Mouse (Mus musculus) layer of hippocampus, adult 8-10 months (tissue): ENCODE measurements around the gene Kif21b. TPM values are rescaled to one million over a fixed set of nuclear protein-coding genes. Genes with fewer than 3 reads are reported as not detected.
A peak's percentile ranks its signal among the peaks of the same experiment; 100 is the strongest.

ENCODE experiments used
- DNase-seq, 2 experiments: peaks; one replicate each; pipeline ENCODE4 v3.0.0; 2022; ENCODE audit warnings: low spot score in 2 of 2
- total RNA-seq, 4 experiments: library from RNA; stranded (reverse); gene quantifications; 2 replicates each; pipeline ENCODE4 v1.2.4; 2022

Kif21b gene
- 10 to 100 TPM; 42.0 to 44.3 (median 42.9) TPM for total RNA-seq

DNA sequence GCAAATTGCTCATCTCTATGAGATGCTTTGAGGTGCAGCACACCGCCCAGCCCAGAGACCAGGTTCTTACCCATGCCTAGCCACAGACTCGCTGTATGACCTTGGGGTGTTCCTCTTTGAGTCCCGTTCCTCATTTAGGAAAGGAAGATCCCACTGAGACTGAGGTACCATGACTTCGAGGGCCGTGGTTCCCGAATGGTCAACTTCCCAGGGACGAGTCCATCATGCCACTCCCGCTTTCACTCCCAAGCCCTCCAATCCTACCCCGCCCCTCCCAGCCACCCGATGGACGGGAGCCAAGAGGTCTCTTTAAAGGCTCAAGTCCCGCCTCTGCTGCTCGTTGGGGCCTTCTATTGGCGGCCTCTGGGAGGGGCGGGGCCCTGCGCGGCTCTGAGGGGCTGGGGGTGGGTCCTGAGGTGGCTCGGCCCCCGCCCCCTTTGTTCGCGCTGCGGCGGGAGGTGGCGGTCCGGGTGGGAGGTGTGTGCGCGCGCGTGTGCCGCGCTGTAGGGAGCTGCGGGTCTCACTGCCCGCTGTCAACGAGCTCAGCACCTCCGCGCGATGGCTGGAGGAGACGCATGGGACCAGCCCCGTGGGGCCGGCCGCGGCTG is at the start of gene Kif21b:
Kif21b (plus strand) TSS at position 439 of the 608 bp plus-strand sequence.
- DNase-seq = peak; percentile 86 to 92

DNA sequence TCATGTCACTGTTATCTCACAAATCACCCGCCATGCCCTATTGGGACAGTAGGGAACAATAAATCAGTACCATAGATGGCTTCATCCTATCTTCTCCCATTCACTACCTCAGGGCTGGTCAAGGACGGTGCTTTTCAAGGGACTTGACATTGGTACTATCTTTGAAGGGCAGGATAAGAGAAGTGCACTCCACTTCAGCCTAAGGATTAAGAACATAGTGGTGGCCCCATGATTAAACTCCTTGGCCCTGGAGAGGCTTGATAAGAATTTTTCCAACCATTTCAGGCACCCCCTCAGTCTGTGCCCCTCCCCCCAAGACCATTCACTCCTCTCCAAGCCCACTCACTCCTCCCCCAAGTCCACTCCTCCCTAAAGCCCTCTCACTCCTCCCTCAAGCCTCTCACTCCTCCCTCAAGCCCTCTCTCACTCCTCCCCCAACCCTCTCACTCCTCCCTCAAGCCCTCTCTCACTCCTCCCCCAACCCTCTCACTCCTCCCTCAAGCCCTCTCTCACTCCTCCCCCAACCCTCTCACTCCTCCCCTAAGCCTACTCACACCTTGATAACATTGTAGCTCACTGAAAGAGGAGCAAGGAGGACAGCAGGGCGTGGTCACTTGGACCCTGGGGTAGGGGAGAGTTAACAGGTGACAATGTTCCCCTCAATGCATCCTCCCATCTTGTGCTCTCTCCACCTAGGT is 45.1 kb upstream of the Kif21b start:
- DNase-seq = no peak

DNA sequence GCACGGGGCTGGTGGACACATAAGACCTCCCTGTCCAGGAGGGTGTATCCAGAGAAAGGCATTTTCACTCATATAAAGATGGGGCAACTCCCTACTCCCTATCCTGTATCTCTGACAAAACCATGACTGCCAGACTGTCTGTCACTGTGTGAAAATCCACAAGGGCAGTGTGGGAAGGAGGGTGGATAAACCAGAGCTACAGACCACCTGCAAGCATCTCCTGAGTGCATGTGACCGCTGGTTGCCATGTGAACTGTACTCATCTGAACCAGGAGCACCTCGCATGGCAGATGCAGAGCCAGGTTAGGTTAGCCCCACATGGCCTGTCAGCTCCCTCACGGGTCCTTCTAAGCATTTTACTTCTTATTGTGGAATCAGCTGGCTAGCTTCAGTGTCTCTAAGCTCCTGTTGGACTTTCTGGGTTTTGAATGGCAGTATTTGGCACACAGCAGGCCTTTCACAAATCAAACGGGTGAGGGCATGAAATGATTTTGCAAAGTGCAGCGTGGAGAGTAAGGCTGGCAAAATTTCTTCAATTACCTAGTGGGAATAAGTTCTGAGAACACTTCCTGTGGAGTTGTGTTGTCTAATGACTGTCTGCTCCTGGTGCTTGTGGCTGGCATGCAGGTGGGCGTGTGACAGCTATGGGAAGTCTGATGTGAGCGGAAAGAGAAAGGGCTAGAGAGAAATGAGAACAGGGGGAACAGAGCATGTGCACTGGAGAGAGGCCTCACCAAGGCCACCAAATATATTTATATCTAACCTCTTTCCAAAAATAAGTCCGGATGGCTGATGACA is 41.6 kb upstream of the Kif21b start:
- DNase-seq = no peak

DNA sequence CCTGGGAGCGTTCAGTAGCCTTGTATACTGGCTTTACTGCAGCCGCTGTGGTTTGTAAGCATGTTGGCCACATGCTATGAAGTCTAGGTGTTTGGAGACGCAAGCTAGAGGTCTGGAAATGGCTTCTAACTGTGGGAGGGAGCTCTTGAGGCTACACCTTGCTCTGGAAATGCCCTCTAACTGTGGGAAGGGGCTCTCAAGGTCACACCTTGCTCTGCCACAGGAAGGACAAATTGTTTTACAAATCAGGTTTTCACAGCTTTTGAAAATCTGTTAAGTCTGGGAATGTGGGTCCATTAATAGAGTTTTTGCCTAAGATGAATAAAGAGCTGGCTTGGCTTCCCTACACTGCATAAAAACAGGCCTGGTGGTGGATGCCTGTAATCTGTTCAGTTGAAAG is 37.5 kb upstream of the Kif21b start:
- DNase-seq = no peak

DNA sequence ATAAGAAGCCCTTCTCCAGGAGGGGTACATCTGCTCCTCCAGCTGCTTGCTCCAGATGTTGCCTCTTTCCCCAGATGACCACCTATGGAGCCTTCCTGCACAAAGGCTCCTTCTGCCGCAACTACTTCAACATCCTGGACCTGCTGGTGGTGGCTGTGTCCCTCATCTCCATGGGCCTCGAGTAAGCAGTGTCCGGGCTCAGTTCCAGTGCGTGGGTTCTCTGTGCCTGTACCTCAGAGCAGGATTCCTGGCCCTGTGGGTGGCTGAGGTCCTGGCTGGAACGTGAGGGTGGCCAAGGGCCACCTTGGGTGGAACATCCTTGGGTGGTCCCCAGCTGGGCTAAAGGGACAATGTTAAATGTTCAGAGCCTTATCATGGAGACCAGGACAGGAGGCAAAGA is 36.4 kb upstream of the Kif21b start:
- no peak for DNase-seq

DNA sequence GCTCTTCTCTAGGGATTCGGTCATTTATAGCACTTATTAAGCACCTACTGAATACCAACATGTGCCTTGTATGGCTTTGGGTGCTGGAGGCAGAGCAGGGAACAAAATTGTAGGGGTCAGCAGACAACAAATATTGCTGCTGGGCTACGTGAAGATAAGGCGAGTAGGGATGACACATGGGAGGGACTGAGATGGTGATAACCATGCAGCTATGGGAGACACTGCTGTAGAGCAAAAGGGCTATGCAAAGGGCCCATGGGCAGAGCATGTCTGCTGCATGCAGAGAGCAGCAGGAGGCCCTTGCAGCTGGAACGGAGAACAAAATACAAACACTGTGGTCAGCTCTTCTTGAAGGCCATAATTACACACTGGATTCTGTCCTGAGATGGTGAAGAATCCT is 29.1 kb upstream of the Kif21b start:
- no peak for DNase-seq

DNA sequence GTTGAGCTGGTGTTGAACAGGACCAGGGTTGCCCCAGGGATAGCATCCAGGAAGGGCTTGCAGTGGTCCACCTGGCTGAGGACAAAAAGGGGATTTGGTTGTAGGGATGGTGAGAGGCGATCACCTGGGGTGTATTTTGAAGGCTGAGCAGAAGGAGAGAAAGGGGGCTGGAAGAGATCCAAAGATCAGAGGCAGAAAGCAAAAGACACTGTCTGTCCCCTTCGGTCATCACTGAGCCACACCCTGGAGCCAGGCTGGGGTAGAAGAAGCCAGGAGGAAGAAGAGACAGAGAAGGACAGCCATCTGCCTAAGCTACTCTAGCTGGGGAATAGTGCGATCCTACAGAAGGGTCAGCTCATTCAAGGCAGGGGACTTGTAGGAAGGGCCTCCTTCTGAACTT is 28.6 kb upstream of the Kif21b start:
- DNase-seq = no peak

DNA sequence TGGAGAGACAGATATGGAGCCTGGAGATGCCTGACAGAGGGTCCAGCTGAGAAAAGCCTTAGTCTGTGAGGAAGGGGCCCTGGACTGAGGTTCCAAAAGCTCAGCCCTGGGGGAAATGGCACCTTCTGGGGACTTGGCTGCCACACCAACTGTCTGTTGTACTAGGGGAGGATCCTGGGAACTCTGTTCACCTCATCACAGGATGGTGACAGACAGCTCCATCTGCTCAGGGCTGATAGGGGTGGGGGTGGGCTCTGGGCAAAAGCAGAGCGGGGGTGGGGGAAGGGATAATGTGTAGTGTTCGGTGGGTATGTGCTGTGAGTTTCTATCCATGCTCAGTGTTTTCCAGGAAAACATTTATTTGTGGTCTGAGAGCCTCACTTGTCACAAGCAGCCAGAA is 28.2 kb upstream of the Kif21b start:
- DNase-seq = no peak

DNA sequence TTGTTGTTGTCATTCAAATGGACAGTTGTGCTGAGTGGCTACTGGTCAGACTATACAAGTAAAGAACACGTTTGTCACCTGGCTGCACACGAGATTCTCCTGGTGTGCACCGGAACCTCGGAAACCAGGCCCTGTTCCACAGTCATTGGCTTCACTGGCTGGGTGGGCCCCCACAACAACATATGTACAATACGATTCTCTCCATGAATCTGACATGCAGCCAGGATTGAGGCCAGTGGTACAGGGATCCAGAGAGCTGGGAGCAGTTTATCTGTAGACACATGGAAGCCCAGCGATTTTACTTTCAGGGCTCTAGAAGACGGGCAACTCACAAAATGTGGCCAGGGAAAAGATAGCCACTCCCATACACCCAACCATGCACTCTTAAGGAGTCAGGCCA is 27.5 kb upstream of the Kif21b start:
- no peak for DNase-seq

DNA sequence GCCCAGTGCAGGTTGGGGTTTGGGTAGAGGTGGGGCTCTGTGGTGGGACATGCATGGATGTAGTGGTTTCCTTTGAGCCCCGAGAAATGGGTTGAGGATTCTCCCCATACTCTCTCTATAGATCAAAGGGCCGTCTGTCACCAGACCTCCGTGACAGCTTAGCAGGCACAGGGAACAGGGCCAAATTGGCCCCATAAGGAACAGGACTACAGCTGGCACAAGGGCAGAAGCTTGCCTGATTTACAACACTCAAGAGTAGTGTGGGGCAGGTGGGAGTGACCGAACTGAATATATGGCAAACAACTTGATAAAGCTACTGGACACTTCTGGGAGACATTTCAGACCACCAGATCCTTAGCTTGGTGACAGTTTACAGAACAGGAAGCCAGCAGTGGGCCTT is 26.4 kb upstream of the Kif21b start:
- no peak for DNase-seq

DNA sequence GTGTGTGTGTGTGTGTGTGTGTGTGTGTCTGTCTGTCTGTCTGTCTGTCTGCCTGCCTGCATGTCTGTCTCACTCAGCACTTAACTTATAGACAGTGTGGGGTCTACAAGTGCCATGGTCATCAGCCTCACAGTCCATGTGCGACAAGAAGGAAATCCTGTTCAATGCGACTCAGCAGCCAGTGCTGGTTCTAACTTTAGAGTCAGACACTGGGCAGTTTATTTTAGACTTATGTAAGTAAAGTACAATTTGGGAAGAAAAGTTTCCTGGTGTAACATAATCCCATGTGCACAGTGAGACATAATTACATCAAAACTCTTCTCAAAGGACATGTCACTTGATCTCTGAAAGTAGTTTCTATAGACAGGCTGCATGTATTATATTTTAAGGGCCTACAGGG is 21.7 kb upstream of the Kif21b start:
- DNase-seq = no peak

DNA sequence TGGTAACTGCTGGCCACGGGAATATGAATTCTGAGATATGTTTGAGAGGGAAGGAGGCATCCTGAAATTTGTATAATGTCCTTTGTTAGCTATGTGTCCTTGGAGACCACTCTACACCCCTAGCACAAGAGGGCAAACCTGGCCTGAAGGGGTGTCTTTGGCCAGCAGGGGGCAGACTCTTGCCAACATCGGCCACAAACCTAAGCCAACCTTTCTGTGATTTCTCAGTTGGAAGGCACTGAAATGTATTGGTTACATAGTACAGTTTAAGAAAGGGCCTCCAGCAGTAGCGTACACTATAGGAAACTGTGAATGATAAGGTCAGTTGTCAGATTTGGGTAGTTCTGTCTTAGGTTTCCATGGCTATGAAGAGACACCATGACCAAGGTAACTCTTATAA is 15.0 kb upstream of the Kif21b start:
- DNase-seq = no peak

DNA sequence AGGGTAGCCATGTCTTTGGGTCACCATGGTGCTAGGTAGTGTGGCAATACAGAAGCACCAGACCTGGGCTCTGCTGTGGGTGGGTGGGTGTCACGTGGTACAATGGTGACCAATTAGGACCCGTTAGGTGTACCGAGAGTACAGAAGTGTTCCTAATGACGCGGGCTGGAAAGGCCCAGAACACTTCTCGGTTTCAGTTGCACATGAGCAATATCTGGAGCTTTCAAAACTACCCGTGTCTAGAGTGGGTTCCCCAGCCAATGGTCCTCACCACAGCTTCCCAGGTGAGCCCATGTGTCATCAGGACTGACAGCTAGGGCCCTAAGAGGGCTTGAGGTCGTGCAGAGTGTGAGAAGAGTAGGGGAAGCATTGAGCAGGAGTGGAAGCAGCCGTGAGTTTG is 14.1 kb upstream of the Kif21b start:
- DNase-seq = no peak

DNA sequence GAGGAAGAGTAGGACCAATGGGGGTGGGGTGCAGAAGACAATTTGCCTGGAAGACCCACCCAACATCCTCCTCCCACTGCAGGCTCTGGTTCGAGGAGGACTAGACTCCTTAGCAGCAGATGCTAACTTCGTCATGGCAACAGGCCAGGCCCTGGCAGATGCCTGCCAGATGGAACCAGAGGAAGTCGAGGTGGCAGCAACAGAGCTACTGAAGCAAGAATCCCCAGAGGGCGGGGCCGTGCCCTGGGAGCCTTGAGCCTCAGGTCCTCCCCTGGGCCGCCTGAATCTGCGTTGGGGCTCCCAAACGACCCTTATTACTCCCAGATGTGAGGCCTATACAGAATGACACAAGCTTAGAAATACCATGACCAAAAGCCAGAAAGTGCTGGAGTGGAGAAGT is 12.3 kb upstream of the Kif21b start:
- DNase-seq = peak; percentile 78 to 84

DNA sequence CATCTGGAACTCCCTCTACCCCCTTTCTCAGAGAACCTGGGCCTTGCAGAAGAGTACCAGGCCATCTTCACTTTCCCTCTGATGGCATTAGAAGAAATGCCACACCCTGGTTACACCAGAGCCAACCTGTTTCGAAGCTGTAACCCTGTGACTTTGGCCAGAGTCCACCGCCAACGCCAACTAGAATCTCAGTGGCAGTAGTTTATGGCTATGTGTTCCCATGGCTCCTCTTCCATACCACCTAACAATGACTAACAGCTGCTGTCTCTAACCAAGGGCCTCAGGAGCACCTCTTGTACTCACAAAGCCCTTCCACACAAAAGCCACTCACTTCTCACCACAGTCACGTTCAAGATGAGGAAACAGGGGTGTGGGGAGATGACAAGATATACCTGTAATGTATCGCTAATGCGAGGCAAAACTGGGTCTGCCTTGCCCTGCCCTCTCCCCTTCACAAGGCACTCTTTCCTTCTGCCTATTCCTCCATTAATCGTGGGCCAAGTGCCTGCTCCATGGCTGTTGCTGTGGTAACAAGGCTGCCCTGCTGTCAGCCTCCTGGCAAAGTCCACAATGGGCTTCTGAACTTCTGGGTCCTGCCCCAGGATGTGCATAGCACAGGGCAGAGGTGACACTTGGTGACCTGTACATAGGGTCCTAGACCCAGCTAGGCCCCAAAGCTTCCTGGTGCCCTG is 11.5 kb upstream of the Kif21b start:
- no peak for DNase-seq

DNA sequence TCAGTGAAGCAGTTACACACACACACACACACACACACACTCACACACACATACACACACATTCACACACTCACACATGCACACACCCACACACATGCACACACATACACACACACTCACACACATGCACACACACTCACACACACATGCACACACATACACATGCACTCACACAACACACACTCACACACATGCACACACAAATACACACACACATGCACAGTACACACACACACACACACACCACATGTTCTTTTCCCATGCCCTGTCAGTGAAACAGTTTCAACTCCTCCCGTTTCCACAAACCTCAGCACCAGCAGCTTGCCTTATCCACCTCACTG is 11.0 kb upstream of the Kif21b start:
- DNase-seq = no peak

DNA sequence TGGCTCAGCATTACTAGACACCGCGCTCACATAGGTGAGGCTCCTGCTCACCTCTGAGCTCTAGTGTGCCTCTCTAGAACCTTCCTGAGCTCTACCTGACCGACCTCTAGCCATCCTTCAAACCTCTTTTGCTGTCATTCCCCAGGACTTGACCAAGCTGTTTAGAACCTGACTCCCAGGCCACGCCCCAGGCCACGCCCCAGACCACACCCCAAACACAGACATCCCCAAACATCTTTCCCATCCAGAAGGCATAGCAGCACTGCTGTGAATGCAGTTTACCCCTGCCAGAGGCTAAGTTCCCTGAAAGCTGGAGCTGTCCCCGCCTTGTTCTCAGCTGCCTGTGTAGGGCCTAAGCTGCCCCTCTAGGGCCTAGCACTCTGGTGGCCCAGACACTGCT is 10.4 kb upstream of the Kif21b start:
- DNase-seq = no peak

DNA sequence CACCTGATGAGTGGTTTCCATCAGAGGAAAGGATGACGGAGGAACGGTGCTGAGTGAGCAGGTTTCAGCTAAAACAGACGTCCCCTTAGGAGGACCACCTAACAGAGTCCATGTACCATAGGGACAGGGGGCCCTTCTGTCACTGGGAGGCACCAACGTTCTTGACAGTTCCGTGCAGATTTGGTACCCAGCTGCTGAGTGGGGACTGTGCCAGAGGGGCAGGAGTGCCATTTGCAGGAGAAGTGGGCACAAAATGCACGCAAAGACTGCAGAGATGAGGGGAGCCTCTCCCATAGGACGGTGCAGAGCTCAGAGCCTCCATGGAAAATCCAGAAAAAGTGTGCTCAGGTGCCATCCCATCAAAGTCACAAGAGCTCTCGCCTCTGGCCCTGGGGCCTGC is 9.2 kb upstream of the Kif21b start:
- DNase-seq = no peak

DNA sequence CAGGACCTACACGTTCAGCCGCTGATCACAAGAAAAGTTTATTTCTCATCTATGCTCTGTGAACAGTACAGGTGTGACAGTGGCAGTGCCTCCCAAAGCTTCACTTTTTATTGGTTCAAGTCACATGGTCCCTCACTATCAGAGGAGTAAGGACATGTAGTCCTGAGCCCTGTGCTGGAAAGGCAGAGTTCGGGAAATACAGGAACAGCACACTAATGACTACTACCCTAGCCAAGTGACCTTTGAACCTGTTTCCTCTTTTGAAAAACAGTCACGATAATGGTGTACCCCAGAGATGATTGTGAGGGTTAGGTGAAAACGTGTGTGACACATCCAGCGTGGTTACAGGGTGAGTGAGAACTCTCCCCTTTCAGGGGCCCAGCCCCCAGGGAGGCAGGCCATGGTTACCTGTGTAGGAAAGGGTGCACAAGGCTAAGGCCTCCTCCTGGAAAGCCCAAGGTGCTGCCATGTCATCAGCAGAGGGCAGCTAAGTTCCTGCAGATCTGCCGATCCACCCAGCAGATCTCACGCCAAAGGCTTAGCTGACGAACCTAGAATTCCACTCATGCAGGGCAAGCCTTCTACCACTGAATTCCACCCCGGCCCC is 4.9 kb upstream of the Kif21b start:
- no peak for DNase-seq

DNA sequence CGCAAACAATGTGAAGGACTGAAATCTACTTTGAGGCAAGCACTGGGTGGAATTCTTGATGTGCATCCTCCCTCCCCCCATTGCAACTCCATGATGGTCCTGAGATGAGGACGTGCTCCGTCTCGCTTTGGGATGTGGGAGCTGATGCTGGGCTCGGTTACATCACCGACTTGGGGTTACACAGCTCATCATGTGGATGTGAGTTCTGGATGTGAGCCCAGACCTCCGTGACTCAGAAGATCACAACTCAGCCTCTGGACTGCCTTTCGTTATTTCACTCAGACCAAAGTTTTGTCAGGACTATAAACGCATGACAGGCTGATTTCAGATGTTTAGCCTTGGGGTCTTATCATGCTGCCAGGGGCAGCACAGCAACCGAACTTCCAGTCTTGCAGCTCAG is 4.3 kb upstream of the Kif21b start:
- DNase-seq = no peak

DNA sequence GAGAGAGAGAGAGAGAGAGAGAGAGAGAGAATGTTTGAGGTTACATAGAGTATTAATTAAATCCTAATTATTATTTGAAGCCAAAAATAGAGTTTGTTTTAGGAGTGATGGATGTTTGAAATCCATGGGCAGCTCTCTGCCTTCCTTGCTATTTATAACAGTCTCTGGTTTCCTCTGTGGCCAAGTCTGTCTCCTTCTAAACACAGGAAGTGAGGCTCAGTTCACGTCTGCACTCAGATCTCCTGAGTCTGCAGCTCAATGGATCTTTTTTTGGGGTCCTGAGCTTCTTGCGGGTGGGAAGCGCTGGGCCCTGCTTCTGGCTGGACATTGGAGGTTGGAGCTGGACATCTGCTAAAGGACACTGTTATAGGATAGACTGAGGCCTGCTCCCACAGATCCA is 3.3 kb upstream of the Kif21b start:
- no peak for DNase-seq

DNA sequence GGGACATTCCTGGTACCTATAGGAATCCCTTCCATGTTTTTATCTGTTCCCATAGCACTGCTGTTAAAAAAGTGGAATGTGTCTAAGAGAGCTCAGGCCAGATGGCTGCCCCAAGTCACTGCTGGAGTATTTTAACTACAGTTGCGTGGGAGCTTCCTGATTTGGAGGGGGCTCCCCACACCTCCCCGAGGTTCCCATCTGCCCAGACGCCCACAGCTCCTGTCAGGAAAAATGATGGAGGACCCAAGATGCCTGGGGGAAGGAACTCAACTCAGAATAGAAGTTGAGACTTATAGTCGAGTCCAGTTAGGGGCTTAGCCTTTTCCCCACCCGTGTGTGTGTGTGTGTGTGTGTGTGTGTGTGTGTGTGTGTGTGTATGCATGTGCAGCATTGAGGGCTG is 2.8 kb upstream of the Kif21b start:
- peak; percentile 80 to 84 for DNase-seq
